In genomic region chr8:122442356-122442755, GRCm38 (mm10) we compare ENCODE assay signal across 9 mouse cellular contexts. TPM values are rescaled to one million over a fixed set of nuclear protein-coding genes. Genes with fewer than 3 reads are reported as not detected.
DNase-seq lines count a peak whose midpoint lies in the region; ATAC-seq and TF ChIP-seq lines count a peak whose summit lies in the region.
"Had no signal": no experiment of that assay in that cellular context is flagged by ENCODE, and none has a peak within 500 bp of the region (broad histone marks: within the 10 kb centered on the region; RNA-seq: fewer than 3 reads in every experiment).

No protein-coding gene starts in this region.

- H3K4me3 ChIP-seq in heart, embryonic 13.5 days, result peak overlapping the region; percentile 82
- peak overlapping the region; percentile 84 to 97 for H3K4me3 ChIP-seq in ES-E14 (ENCODE audit: insufficient read depth in 1 of 2, low read depth in 1 of 2, low read length in 2 of 2, poor library complexity in 1 of 2, severe bottlenecking in 1 of 2)
- peak overlapping the region; percentile 68 for H3K4me3 ChIP-seq in hindbrain, embryonic 12.5 days
- peak overlapping the region; percentile 87 for H3K4me3 ChIP-seq in midbrain, embryonic 10.5 days

- H3K4me2 ChIP-seq in heart, embryonic 13.5 days, result peak overlapping the region; percentile 100
- H3K4me2 ChIP-seq in hindbrain, embryonic 12.5 days (replicated peaks), result peak overlapping the region; percentile 90

- peak overlapping the region; percentile 82; the same call in 1 of the 2 replicates for H3K27ac ChIP-seq in heart, embryonic 13.5 days (replicated peaks)
- no peak overlapping the region for H3K27ac ChIP-seq in ES-E14 (ENCODE audit: insufficient read depth, low read depth, low read length, poor library complexity, severe bottlenecking)
- peak overlapping the region; percentile 87 for H3K27ac ChIP-seq in hindbrain, embryonic 12.5 days
- H3K27ac ChIP-seq in midbrain, embryonic 10.5 days (replicated peaks), result peak overlapping the region; percentile 93

- H3K36me3 ChIP-seq in heart, embryonic 13.5 days, result peaks cover 16% of the 10 kb centered on the region
- H3K36me3 ChIP-seq in ES-E14 (ENCODE audit: control insufficient read depth, insufficient read depth, low read length, poor library complexity, severe bottlenecking), result peaks cover 11% of the 10 kb centered on the region; the same call in 1 of the 2 replicates
- peaks cover 24% of the 10 kb centered on the region for H3K36me3 ChIP-seq in hindbrain, embryonic 12.5 days
- peaks cover 28% of the 10 kb centered on the region for H3K36me3 ChIP-seq in midbrain, embryonic 10.5 days

- in situ Hi-C loops in ES-E14 (cut with MboI; ENCODE audit: low sequenced_read_pairs in 2 of 2, unreplicated experiment in 2 of 2), result no loop called here

- H3K4me1 ChIP-seq in heart, embryonic 13.5 days, result peaks cover 41% of the 10 kb centered on the region
- peaks cover 0 to 15% of the 10 kb centered on the region in 2 experiments; a peak in 2 of 4 replicates for H3K4me1 ChIP-seq in ES-E14 (ENCODE audit: control insufficient read depth in 2 of 2, insufficient read depth in 2 of 2, low read length in 2 of 2, poor library complexity in 1 of 2)
- H3K4me1 ChIP-seq in hindbrain, embryonic 12.5 days, result peaks cover 32% of the 10 kb centered on the region
- H3K4me1 ChIP-seq in midbrain, embryonic 10.5 days, result peaks cover 34% of the 10 kb centered on the region

- ATAC-seq in heart, embryonic 13.5 days (ENCODE audit: extremely low read depth, insufficient number of reproducible peaks, low FRiP score, low TSS enrichment), result no peak
- ATAC-seq in hindbrain, embryonic 12.5 days (ENCODE audit: low FRiP score), result no peak
- no peak for ATAC-seq in frontal cortex, adult (ENCODE audit: low TSS enrichment)
- ATAC-seq in megakaryocyte progenitor cell, adult 5-6 weeks (replicated peaks; ENCODE audit: poor library complexity), result no peak

- DNase-seq in heart, postnatal 25 days (ENCODE audit: low spot score), result no peak
- no peak for DNase-seq in ES-E14 (ENCODE audit: low read depth, low spot score)
- no peak for DNase-seq in midbrain, embryonic 10.5 days (ENCODE audit: low spot score)
- no peak for DNase-seq in adrenal gland, postnatal 36 days
- DNase-seq: lung, adult 18-20 months had no signal

- intact Hi-C loops in heart, postnatal 25 days (cut with DNase I), result loop anchor here (5.0 kb wide), 1 partner anchor 165 kb away; no protein-coding TSS in a partner anchor

- H3K9ac ChIP-seq in heart, embryonic 13.5 days, result peak overlapping the region; percentile 91
- H3K9ac ChIP-seq in ES-E14 (ENCODE audit: insufficient read depth, low read depth, low read length, poor library complexity, severe bottlenecking), result peak overlapping the region; percentile 81; the same call in 1 of the 2 replicates
- H3K9ac ChIP-seq in hindbrain, embryonic 12.5 days, result peak overlapping the region; percentile 81

- H3K27me3 ChIP-seq in heart, embryonic 13.5 days (replicated peaks), result no peaks in the 10 kb centered on the region
- H3K27me3 ChIP-seq in hindbrain, embryonic 12.5 days, result no peaks in the 10 kb centered on the region
- no peaks in the 10 kb centered on the region for H3K27me3 ChIP-seq in midbrain, embryonic 10.5 days (ENCODE audit: low read depth, poor library complexity, severe bottlenecking)

- 26% methylated on average over 7 of the region's 7 CpGs for WGBS in heart, embryonic 13.5 days
- WGBS in hindbrain, embryonic 12.5 days, result 23% methylated on average over 7 of the region's 7 CpGs
- 21% methylated on average over 7 of the region's 7 CpGs for WGBS in midbrain, embryonic 10.5 days

- no peaks in the 10 kb centered on the region for H3K9me3 ChIP-seq in heart, embryonic 13.5 days
- no peaks in the 10 kb centered on the region for H3K9me3 ChIP-seq in ES-E14 (ENCODE audit: control insufficient read depth, insufficient read depth, low read depth, low read length)
- no peaks in the 10 kb centered on the region for H3K9me3 ChIP-seq in hindbrain, embryonic 12.5 days (replicated peaks)
- H3K9me3 ChIP-seq in midbrain, embryonic 10.5 days (replicated peaks), result no peaks in the 10 kb centered on the region

TF ChIP-seq in ES-E14, 5 proteins besides CTCF, POLR2A, EP300 and RAD21:
- TF ChIP-seq ZC3H11A (IDR thresholded peaks at IDR 0.05; ENCODE audit: borderline replicate concordance, low read depth, low read length) (no peak), MAFK (IDR thresholded peaks at IDR 0.05; ENCODE audit: insufficient read depth, low read depth, low read length) (no peak), ZNF384 (IDR thresholded peaks at IDR 0.05; ENCODE audit: low read depth, low read length) (no peak), CHD2 (IDR thresholded peaks at IDR 0.05; ENCODE audit: low read depth, low read length) (no peak), HCFC1 (IDR thresholded peaks at IDR 0.05; ENCODE audit: borderline replicate concordance, insufficient read depth, low read length) (no peak)

RNA-seq across cellular contexts. Expression of gene Mvd, which starts 0.9 kb away (rescaled TPM):
- polyA plus RNA-seq in heart, embryonic 13.5 days (2015; fragmentation: Nextera tagmentation; extraction: Ambion mirVana), result 19.7 and 21.8 TPM in 2 replicates
- total RNA-seq in heart, postnatal 25 days (2021), result 1 to 10 TPM; 5.3 to 5.7 TPM
- total RNA-seq in ES-E14 (2012; rRNA removed), result 30.4 and 35.2 TPM in 2 replicates
- polyA plus RNA-seq in hindbrain, embryonic 12.5 days (2016; fragmentation: Nextera tagmentation; extraction: Ambion mirVana), result 46.9 and 48.4 TPM in 2 replicates
- 60.3 and 60.7 TPM in 2 replicates for polyA plus RNA-seq in midbrain, embryonic 10.5 days (2016; fragmentation: Nextera tagmentation; extraction: Ambion mirVana)
- total RNA-seq in adrenal gland, postnatal 36 days (2021), result 10 to 100 TPM; 23.2 to 30.3 TPM
- total RNA-seq in megakaryocyte progenitor cell, adult 5-6 weeks (2015), result 3.4 and 3.8 TPM in 2 replicates
- 3.2 and 5.6 TPM in 2 replicates for total RNA-seq in megakaryocyte progenitor cell, adult 5-6 weeks (2017)

RNA-seq across cellular contexts. Expression of gene Cyba, which starts 9.6 kb away (rescaled TPM):
- 170 and 202 TPM in 2 replicates for polyA plus RNA-seq in heart, embryonic 13.5 days (2015; fragmentation: Nextera tagmentation; extraction: Ambion mirVana)
- total RNA-seq in heart, postnatal 25 days (2021), result 10 to 100 TPM; 39.4 to 45.3 TPM
- total RNA-seq in ES-E14 (2012; rRNA removed), result 78.7 and 107 TPM in 2 replicates
- 60.4 and 62.1 TPM in 2 replicates for polyA plus RNA-seq in hindbrain, embryonic 12.5 days (2016; fragmentation: Nextera tagmentation; extraction: Ambion mirVana)
- 75.8 and 80.9 TPM in 2 replicates for polyA plus RNA-seq in midbrain, embryonic 10.5 days (2016; fragmentation: Nextera tagmentation; extraction: Ambion mirVana)
- 10 to 100 TPM; 25.6 to 36.8 TPM for total RNA-seq in adrenal gland, postnatal 36 days (2021)
- total RNA-seq in megakaryocyte progenitor cell, adult 5-6 weeks (2015), result 123 and 166 TPM in 2 replicates
- 94.4 and 117 TPM in 2 replicates for total RNA-seq in megakaryocyte progenitor cell, adult 5-6 weeks (2017)

RNA-seq across cellular contexts. Expression of gene Snai3, which starts 18.2 kb away (rescaled TPM):
- 2.4 and 3.1 TPM in 2 replicates for polyA plus RNA-seq in heart, embryonic 13.5 days (2015; fragmentation: Nextera tagmentation; extraction: Ambion mirVana)
- 1 to 10 TPM; 2.5 to 2.7 TPM for total RNA-seq in heart, postnatal 25 days (2021)
- 4.2 and 8.2 TPM in 2 replicates for total RNA-seq in ES-E14 (2012; rRNA removed)
- not detected in 2 replicates for polyA plus RNA-seq in hindbrain, embryonic 12.5 days (2016; fragmentation: Nextera tagmentation; extraction: Ambion mirVana)
- 0.07 TPM in 1 of 2 replicates, not detected in the other for polyA plus RNA-seq in midbrain, embryonic 10.5 days (2016; fragmentation: Nextera tagmentation; extraction: Ambion mirVana)
- not detected for total RNA-seq in adrenal gland, postnatal 36 days (2021)
- 0.30 TPM in 1 of 2 replicates, not detected in the other for total RNA-seq in megakaryocyte progenitor cell, adult 5-6 weeks (2015)
- not detected in 2 replicates for total RNA-seq in megakaryocyte progenitor cell, adult 5-6 weeks (2017)

RNA-seq across cellular contexts. Expression of gene Il17c, which starts 20.5 kb away (rescaled TPM):
- not detected in 2 replicates for polyA plus RNA-seq in heart, embryonic 13.5 days (2015; fragmentation: Nextera tagmentation; extraction: Ambion mirVana)
- total RNA-seq in heart, postnatal 25 days (2021), result not detected
- total RNA-seq in ES-E14 (2012; rRNA removed), result 0.58 TPM in 1 of 2 replicates, not detected in the other
- not detected in 2 replicates for polyA plus RNA-seq in hindbrain, embryonic 12.5 days (2016; fragmentation: Nextera tagmentation; extraction: Ambion mirVana)
- not detected in 2 replicates for polyA plus RNA-seq in midbrain, embryonic 10.5 days (2016; fragmentation: Nextera tagmentation; extraction: Ambion mirVana)
- not detected for total RNA-seq in adrenal gland, postnatal 36 days (2021)
- total RNA-seq in megakaryocyte progenitor cell, adult 5-6 weeks (2015), result not detected in 2 replicates
- total RNA-seq in megakaryocyte progenitor cell, adult 5-6 weeks (2017), result not detected in 2 replicates

RNA-seq across cellular contexts. Expression of gene Rnf166, which starts 33.5 kb away (rescaled TPM):
- polyA plus RNA-seq in heart, embryonic 13.5 days (2015; fragmentation: Nextera tagmentation; extraction: Ambion mirVana), result 33.2 and 42.0 TPM in 2 replicates
- total RNA-seq in heart, postnatal 25 days (2021), result 10 to 100 TPM; 35.8 to 38.2 TPM
- 10.8 and 15.0 TPM in 2 replicates for total RNA-seq in ES-E14 (2012; rRNA removed)
- polyA plus RNA-seq in hindbrain, embryonic 12.5 days (2016; fragmentation: Nextera tagmentation; extraction: Ambion mirVana), result 35.3 and 39.2 TPM in 2 replicates
- polyA plus RNA-seq in midbrain, embryonic 10.5 days (2016; fragmentation: Nextera tagmentation; extraction: Ambion mirVana), result 31.7 and 35.6 TPM in 2 replicates
- total RNA-seq in adrenal gland, postnatal 36 days (2021), result 10 to 100 TPM; 37.3 to 59.9 TPM
- total RNA-seq in megakaryocyte progenitor cell, adult 5-6 weeks (2015), result 26.6 and 33.3 TPM in 2 replicates
- 32.8 and 33.2 TPM in 2 replicates for total RNA-seq in megakaryocyte progenitor cell, adult 5-6 weeks (2017)
